Mouse (Mus musculus) forebrain, embryonic 16.5 days (tissue): ENCODE results near the gene Spa17. TPM values are rescaled to one million over a fixed set of nuclear protein-coding genes. Genes with fewer than 3 reads are reported as not detected.

Source experiments
- ATAC-seq: fragments of 200-750 bp; cut with Nextera tagmentation; 2 replicates; pipeline ENCODE4 v1.8.0; 2017; ENCODE audit warnings: mild to moderate bottlenecking, moderate library complexity
- H3K27ac ChIP-seq: fragments of 300-500 bp; sonication (generic); 2 replicates; pipeline ENCODE4 v1.5.1; 2014; ENCODE audit warnings: low read length, control low read depth
- H3K27me3 ChIP-seq: fragments of 300-500 bp; sonication (generic); replicated peaks from 2 replicates; pipeline ENCODE4 v1.6.1; 2014; ENCODE audit warnings: low read length; ENCODE audit not compliant: control insufficient read depth, insufficient read depth
- H3K36me3 ChIP-seq: fragments of 300-500 bp; sonication (generic); 2 replicates; pipeline ENCODE4 v1.6.1; 2014; ENCODE audit not compliant: control insufficient read depth, insufficient read depth
- H3K4me1 ChIP-seq: fragments of 300-500 bp; sonication (generic); replicated peaks from 2 replicates; pipeline ENCODE4 v1.6.1; 2014; ENCODE audit warnings: low read length; ENCODE audit not compliant: control insufficient read depth, insufficient read depth
- H3K4me2 ChIP-seq: fragments of 300-500 bp; sonication (generic); 2 replicates; pipeline ENCODE4 v1.6.1; 2014; ENCODE audit warnings: mild to moderate bottlenecking, low read length, control low read depth
- H3K4me3 ChIP-seq: fragments of 300-500 bp; sonication (generic); replicated peaks from 2 replicates; pipeline ENCODE4 v1.5.1; 2014; ENCODE audit warnings: mild to moderate bottlenecking, low read length, control low read depth
- H3K9ac ChIP-seq: fragments of 300-500 bp; sonication (generic); replicated peaks from 2 replicates; pipeline ENCODE4 v1.6.1; 2014; ENCODE audit warnings: low read depth, low read length, control low read depth
- H3K9me3 ChIP-seq: fragments of 300-500 bp; sonication (generic); 2 replicates; pipeline ENCODE4 v1.6.1; 2016; ENCODE audit warnings: low read length; ENCODE audit not compliant: control insufficient read depth
- WGBS: fragments of 180-500 bp; shearing (Covaris S2); extraction: QIAGEN DNeasy Blood & Tissue Kit; methylation state at CpG from one replicate; pipeline ENCODE4 v1.1.7; 2014; 5-methylcytosine and 5-hydroxymethylcytosine counted together
- polyA plus RNA-seq: library from polyadenylated mRNA; unstranded; fragments of >200 nt; fragmentation: Nextera tagmentation; extraction: Ambion mirVana; gene quantifications from 2 replicates; pipeline ENCODE4 v1.2.1, GENCODE M21; 2015

Gene Spa17
- polyA plus RNA-seq, 1 experiment from 2014 or later: 6.9 TPM

GRCm38 (mm10) chr9:37576436-37576930 lies 37.0 kb downstream of the Spa17 start:
- H3K9me3 ChIP-seq: no peaks in the 10 kb centered on the region
- H3K27ac ChIP-seq: peak overlapping the region; percentile 80
- no peak overlapping the region for H3K9ac ChIP-seq
- no peaks in the 10 kb centered on the region for H3K36me3 ChIP-seq
- H3K4me3 ChIP-seq: no peak overlapping the region
- H3K4me1 ChIP-seq: peaks cover 14% of the 10 kb centered on the region
- peak overlapping the region; percentile 34 for H3K4me2 ChIP-seq
- 26% methylated on average over 14 of the region's 14 CpGs for WGBS
- ATAC-seq: peak; percentile 92
- H3K27me3 ChIP-seq: no peaks in the 10 kb centered on the region; the same call in 1 of the 2 replicates

GRCm38 (mm10) chr9:37572204-37572876 lies 41.2 kb downstream of the Spa17 start:
- Histone ChIP-seq H3K27me3 (no peaks in the 10 kb centered on the region; the same call in 1 of the 2 replicates), H3K9ac (no peak overlapping the region), H3K27ac (no peak overlapping the region), H3K4me3 (no peak overlapping the region), H3K4me2 (no peak overlapping the region), H3K36me3 (no peaks in the 10 kb centered on the region), H3K9me3 (no peaks in the 10 kb centered on the region), H3K4me1 (peaks cover 22% of the 10 kb centered on the region)
- WGBS: 61% methylated on average over 3 of the region's 3 CpGs
- ATAC-seq: no peak

GRCm38 (mm10) chr9:37569231-37569835 lies 44.2 kb downstream of the Spa17 start:
- Histone ChIP-seq H3K9me3 (no peaks in the 10 kb centered on the region), H3K27me3 (no peaks in the 10 kb centered on the region; the same call in 1 of the 2 replicates), H3K27ac (no peak overlapping the region), H3K4me1 (peaks cover 8% of the 10 kb centered on the region), H3K36me3 (no peaks in the 10 kb centered on the region), H3K4me3 (no peak overlapping the region), H3K9ac (no peak overlapping the region), H3K4me2 (no peak overlapping the region)
- WGBS: 79% methylated on average over 2 of the region's 2 CpGs
- no peak for ATAC-seq

GRCm38 (mm10) chr9:37568605-37569214 lies 44.8 kb downstream of the Spa17 start:
- peaks cover 8% of the 10 kb centered on the region for H3K4me1 ChIP-seq
- H3K36me3 ChIP-seq: no peaks in the 10 kb centered on the region
- H3K27me3 ChIP-seq: no peaks in the 10 kb centered on the region; the same call in 1 of the 2 replicates
- H3K4me2 ChIP-seq: no peak overlapping the region
- no peak overlapping the region for H3K4me3 ChIP-seq
- H3K27ac ChIP-seq: no peak overlapping the region
- WGBS: 43% methylated on average over 4 of the region's 4 CpGs
- no peaks in the 10 kb centered on the region for H3K9me3 ChIP-seq
- peak; percentile 54 for ATAC-seq
- no peak overlapping the region for H3K9ac ChIP-seq

GRCm38 (mm10) chr9:37567892-37568604 lies 45.5 kb downstream of the Spa17 start:
- Histone ChIP-seq H3K27ac (no peak overlapping the region), H3K9me3 (no peaks in the 10 kb centered on the region), H3K9ac (no peak overlapping the region), H3K4me3 (no peak overlapping the region), H3K4me1 (peaks cover 8% of the 10 kb centered on the region), H3K36me3 (no peaks in the 10 kb centered on the region), H3K4me2 (no peak overlapping the region), H3K27me3 (no peaks in the 10 kb centered on the region; the same call in 1 of the 2 replicates)
- WGBS: 44% methylated on average over 15 of the region's 15 CpGs
- peak; percentile 68 for ATAC-seq

GRCm38 (mm10) chr9:37567454-37567853 lies 46.1 kb downstream of the Spa17 start:
- no peak for ATAC-seq
- 56% methylated on average over 5 of the region's 5 CpGs for WGBS

GRCm38 (mm10) chr9:37567019-37567418 lies 46.5 kb downstream of the Spa17 start:
- H3K9ac ChIP-seq: no peak overlapping the region
- H3K27me3 ChIP-seq: no peaks in the 10 kb centered on the region
- no peaks in the 10 kb centered on the region for H3K9me3 ChIP-seq
- no peak for ATAC-seq
- H3K4me1 ChIP-seq: peaks cover 8% of the 10 kb centered on the region
- no peak overlapping the region for H3K4me3 ChIP-seq
- H3K27ac ChIP-seq: no peak overlapping the region
- no peaks in the 10 kb centered on the region for H3K36me3 ChIP-seq
- no peak overlapping the region for H3K4me2 ChIP-seq
- 89% methylated on average over 2 of the region's 2 CpGs for WGBS

More at GRCm38 (mm10) chr9:37567454-37567853, 46.1 kb downstream of the Spa17 start:
- no peak overlapping the region for H3K9ac ChIP-seq
- no peaks in the 10 kb centered on the region for H3K36me3 ChIP-seq
- peaks cover 8% of the 10 kb centered on the region for H3K4me1 ChIP-seq
- no peak overlapping the region for H3K27ac ChIP-seq
- no peaks in the 10 kb centered on the region for H3K9me3 ChIP-seq
- H3K4me2 ChIP-seq: no peak overlapping the region
- no peaks in the 10 kb centered on the region; the same call in 1 of the 2 replicates for H3K27me3 ChIP-seq
- H3K4me3 ChIP-seq: no peak overlapping the region

GRCm38 (mm10) chr9:37563805-37564204 lies 49.7 kb downstream of the Spa17 start:
- H3K36me3 ChIP-seq: no peaks in the 10 kb centered on the region
- 67% methylated on average over 1 of the region's 1 CpGs for WGBS
- no peak overlapping the region for H3K4me3 ChIP-seq
- H3K27ac ChIP-seq: no peak overlapping the region
- no peak overlapping the region for H3K4me2 ChIP-seq
- H3K27me3 ChIP-seq: no peaks in the 10 kb centered on the region
- H3K9me3 ChIP-seq: no peaks in the 10 kb centered on the region
- H3K9ac ChIP-seq: no peak overlapping the region
- ATAC-seq: no peak
- peaks cover 8% of the 10 kb centered on the region for H3K4me1 ChIP-seq

GRCm38 (mm10) chr9:37560617-37561016 lies 52.9 kb downstream of the Spa17 start:
- no peak for ATAC-seq
- H3K4me1 ChIP-seq: no peaks in the 10 kb centered on the region
- WGBS: 85% methylated on average over 2 of the region's 2 CpGs
- no peaks in the 10 kb centered on the region for H3K36me3 ChIP-seq
- H3K27ac ChIP-seq: no peak overlapping the region
- H3K9ac ChIP-seq: no peak overlapping the region
- H3K4me2 ChIP-seq: no peak overlapping the region
- H3K4me3 ChIP-seq: no peak overlapping the region
- H3K9me3 ChIP-seq: no peaks in the 10 kb centered on the region
- H3K27me3 ChIP-seq: no peaks in the 10 kb centered on the region
